Mouse (Mus musculus): ENCODE data around the gene Bach1. TPM values are rescaled to one million over a fixed set of nuclear protein-coding genes. Genes with fewer than 3 reads are reported as not detected.

The Bach1 gene
- polyA plus RNA-seq, 1 experiment from 2014 or later = 13.0 TPM

DNA sequence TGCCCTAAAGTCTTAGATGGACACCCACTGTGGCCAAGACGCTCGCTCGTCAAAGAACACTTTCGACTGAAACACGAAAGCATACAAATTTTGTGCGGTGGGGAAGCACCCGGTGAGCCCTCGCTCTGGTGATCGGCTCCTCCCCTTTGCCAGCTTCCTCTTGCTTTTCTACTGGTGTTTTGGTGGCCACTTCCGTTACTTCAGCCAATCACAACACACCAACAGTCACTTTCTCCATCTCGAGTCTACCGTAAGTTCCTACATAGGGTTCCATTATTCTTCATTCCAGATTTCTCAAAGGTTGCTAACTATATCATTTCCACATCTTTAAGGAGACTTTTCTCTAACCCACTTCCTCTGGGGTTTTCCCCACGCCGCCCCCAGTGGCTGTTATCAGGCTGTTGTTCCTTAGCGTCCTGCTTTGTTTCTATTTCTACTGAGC is 65.9 kb downstream of the Bach1 start:
- Histone ChIP-seq H3K27ac (replicated peaks) (no peak overlapping the region), H3K9ac (no peak overlapping the region), H3K9me3 (replicated peaks) (no peaks in the 10 kb centered on the region), H3K4me2 (replicated peaks) (no peak overlapping the region), H3K4me3 (replicated peaks) (no peak overlapping the region), H3K4me1 (no peaks in the 10 kb centered on the region), H3K36me3 (no peaks in the 10 kb centered on the region), H3K27me3 (no peaks in the 10 kb centered on the region)
- 90% methylated on average over 15 of the region's 15 CpGs for WGBS
- no peak for ATAC-seq (ENCODE audit: insufficient number of reproducible peaks, low FRiP score, low TSS enrichment, low read depth)

DNA sequence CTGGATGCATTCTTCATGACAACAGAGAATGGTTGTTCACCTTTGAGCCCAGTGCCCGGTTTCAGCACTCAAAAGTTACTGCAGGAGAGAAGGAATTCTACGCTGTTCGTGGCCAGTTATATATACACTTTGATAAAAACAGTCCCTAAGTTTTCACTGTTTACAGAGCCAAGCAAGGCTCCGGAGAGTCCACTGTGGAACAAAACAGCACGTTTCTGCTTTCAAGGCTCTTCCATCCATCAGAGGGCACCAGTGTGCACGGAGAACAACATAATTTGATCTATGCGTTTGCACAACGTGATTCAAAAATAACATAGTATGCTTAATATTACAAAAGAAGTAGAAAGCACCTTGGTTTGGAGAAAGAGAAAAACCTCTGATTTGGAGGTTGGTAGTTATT is 67.2 kb downstream of the Bach1 start:
- no peak for ATAC-seq (ENCODE audit: insufficient number of reproducible peaks, low FRiP score, low TSS enrichment, low read depth)
- 51% methylated on average over 8 of the region's 8 CpGs for WGBS
- Histone ChIP-seq H3K27ac (replicated peaks) (no peak overlapping the region), H3K36me3 (no peaks in the 10 kb centered on the region), H3K4me2 (replicated peaks) (no peak overlapping the region), H3K9ac (no peak overlapping the region), H3K9me3 (replicated peaks) (no peaks in the 10 kb centered on the region), H3K4me1 (no peaks in the 10 kb centered on the region), H3K27me3 (no peaks in the 10 kb centered on the region), H3K4me3 (replicated peaks) (no peak overlapping the region)

GRCm38 (mm10) chr16:87770576-87770975 is 71.8 kb downstream of the Bach1 start:
- H3K27ac ChIP-seq (replicated peaks) = no peak overlapping the region
- H3K4me3 ChIP-seq (replicated peaks) = no peak overlapping the region
- H3K9ac ChIP-seq = no peak overlapping the region
- H3K4me2 ChIP-seq (replicated peaks) = no peak overlapping the region
- no peaks in the 10 kb centered on the region for H3K36me3 ChIP-seq
- 65% methylated on average over 2 of the region's 2 CpGs for WGBS
- no peak for ATAC-seq (ENCODE audit: insufficient number of reproducible peaks, low FRiP score, low TSS enrichment, low read depth)
- H3K4me1 ChIP-seq = no peaks in the 10 kb centered on the region
- no peaks in the 10 kb centered on the region for H3K27me3 ChIP-seq
- H3K9me3 ChIP-seq (replicated peaks) = no peaks in the 10 kb centered on the region

GRCm38 (mm10) chr16:87771926-87772325 is 73.2 kb downstream of the Bach1 start:
- H3K27me3 ChIP-seq = no peaks in the 10 kb centered on the region
- no peak for ATAC-seq (ENCODE audit: insufficient number of reproducible peaks, low FRiP score, low TSS enrichment, low read depth)
- H3K36me3 ChIP-seq = no peaks in the 10 kb centered on the region
- H3K27ac ChIP-seq (replicated peaks) = no peak overlapping the region
- H3K4me3 ChIP-seq (replicated peaks) = no peak overlapping the region
- H3K4me1 ChIP-seq = no peaks in the 10 kb centered on the region
- 72% methylated on average over 4 of the region's 4 CpGs for WGBS
- no peak overlapping the region for H3K4me2 ChIP-seq (replicated peaks)
- no peaks in the 10 kb centered on the region for H3K9me3 ChIP-seq (replicated peaks)
- no peak overlapping the region for H3K9ac ChIP-seq

DNA sequence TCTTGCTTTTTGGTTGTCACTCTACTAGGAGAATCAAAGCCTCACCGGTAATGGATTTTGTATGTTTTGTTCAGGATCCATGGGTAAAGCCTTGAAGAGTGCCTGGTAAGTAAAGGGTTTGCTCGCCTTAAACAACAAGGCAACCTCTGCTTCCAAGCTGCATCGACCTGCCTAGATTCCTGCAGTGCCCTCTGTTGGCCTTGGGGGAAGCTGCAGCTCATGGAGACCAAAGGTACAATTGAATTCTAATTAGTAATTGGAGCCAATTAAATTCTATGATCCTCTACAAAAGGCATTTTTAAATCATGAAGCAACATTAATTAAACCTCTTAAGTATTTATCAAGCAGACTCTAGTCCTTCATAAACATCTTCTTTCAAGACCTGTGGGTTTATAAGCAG is 75.7 kb downstream of the Bach1 start:
- Histone ChIP-seq H3K9ac (no peak overlapping the region), H3K27me3 (no peaks in the 10 kb centered on the region), H3K27ac (replicated peaks) (no peak overlapping the region), H3K4me1 (no peaks in the 10 kb centered on the region), H3K9me3 (replicated peaks) (no peaks in the 10 kb centered on the region), H3K4me2 (replicated peaks) (no peak overlapping the region), H3K4me3 (replicated peaks) (no peak overlapping the region), H3K36me3 (no peaks in the 10 kb centered on the region)
- 63% methylated on average over 3 of the region's 3 CpGs for WGBS
- no peak for ATAC-seq (ENCODE audit: insufficient number of reproducible peaks, low FRiP score, low TSS enrichment, low read depth)

GRCm38 (mm10) chr16:87777373-87777772 is 78.6 kb downstream of the Bach1 start:
- no peak overlapping the region for H3K4me2 ChIP-seq (replicated peaks)
- ATAC-seq (ENCODE audit: insufficient number of reproducible peaks, low FRiP score, low TSS enrichment, low read depth) = no peak

GRCm38 (mm10) chr16:87781637-87782036 is 82.9 kb downstream of the Bach1 start:
- Histone ChIP-seq H3K9ac (no peak overlapping the region), H3K27ac (replicated peaks) (no peak overlapping the region), H3K36me3 (no peaks in the 10 kb centered on the region), H3K27me3 (no peaks in the 10 kb centered on the region), H3K4me2 (replicated peaks) (no peak overlapping the region), H3K4me3 (replicated peaks) (no peak overlapping the region), H3K9me3 (replicated peaks) (no peaks in the 10 kb centered on the region), H3K4me1 (peaks cover 4% of the 10 kb centered on the region; the same call in 1 of the 2 replicates)
- ATAC-seq (ENCODE audit: insufficient number of reproducible peaks, low FRiP score, low TSS enrichment, low read depth) = no peak
- WGBS = 47% methylated on average over 7 of the region's 7 CpGs

More at GRCm38 (mm10) chr16:87777373-87777772, 78.6 kb downstream of the Bach1 start:
- Histone ChIP-seq H3K36me3 (no peaks in the 10 kb centered on the region), H3K9me3 (replicated peaks) (no peaks in the 10 kb centered on the region), H3K4me1 (no peaks in the 10 kb centered on the region), H3K27ac (replicated peaks) (no peak overlapping the region), H3K9ac (no peak overlapping the region), H3K27me3 (no peaks in the 10 kb centered on the region), H3K4me3 (replicated peaks) (no peak overlapping the region)
- WGBS = 86% methylated on average over 4 of the region's 4 CpGs

Other genes with a start within 250 kb of the Bach1 start
- 45.7 and 51.7 TPM in 2 replicates for gene Usp16, start 244.2 kb upstream of the Bach1 start, polyA plus RNA-seq (2015; fragmentation: Nextera tagmentation; extraction: Ambion mirVana)
- gene Cct8, start 203.1 kb upstream of the Bach1 start, polyA plus RNA-seq (2015; fragmentation: Nextera tagmentation; extraction: Ambion mirVana) = 368 and 388 TPM in 2 replicates
- gene Map3k7cl, start 145.6 kb upstream of the Bach1 start, polyA plus RNA-seq (2015; fragmentation: Nextera tagmentation; extraction: Ambion mirVana) = 0.89 and 1.4 TPM in 2 replicates

All from embryonic facial prominence, embryonic 15.5 days (tissue).